Mouse (Mus musculus) heart, postnatal 0 days (tissue): ENCODE measurements around the gene Vdr.

Experiments used
- CTCF ChIP-seq: IDR thresholded peaks from 2 replicates; pipeline ENCODE4 v1.5.1; 2016; ENCODE audit warnings: antibody characterized with exemption, control low read depth, low read depth
- EP300 ChIP-seq: IDR thresholded peaks from 2 replicates; pipeline ENCODE4 v1.6.1; 2016; ENCODE audit warnings: antibody characterized with exemption, low read depth

DNA sequence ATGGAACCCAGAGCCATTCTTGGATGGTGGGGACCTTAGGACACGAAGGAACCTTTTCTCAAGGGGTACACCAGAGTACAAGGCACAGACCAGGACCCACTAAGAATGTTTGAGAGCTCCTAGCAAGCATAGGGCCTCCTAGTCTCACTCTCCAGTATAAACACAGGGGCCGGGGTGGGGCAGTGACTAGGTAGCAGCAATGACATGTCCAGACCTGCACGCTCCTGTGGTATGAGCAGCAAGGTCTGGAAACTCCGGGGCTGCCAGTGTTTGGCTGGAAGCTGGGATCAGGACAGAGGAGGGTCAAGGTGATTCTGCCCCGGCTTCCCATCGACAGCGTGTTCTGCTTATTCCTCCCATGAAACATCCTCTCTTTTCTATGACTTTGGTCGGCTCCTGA is 34.6 kb downstream of the Vdr start:
- TF ChIP-seq CTCF (no peak), EP300 (no peak)
